Comparison of ENCODE assay signal across 8 mouse cellular contexts in genomic region chr17:25578920-25579319, GRCm38 (mm10). TPM values are rescaled to one million over a fixed set of nuclear protein-coding genes. Genes with fewer than 3 reads are reported as not detected.
DNase-seq lines count a peak whose midpoint lies in the region; ATAC-seq and TF ChIP-seq lines count a peak whose summit lies in the region.

TSS of gene Lmf1 (plus strand) at chr17:25579085.

- peak within 1 kb of the TSS; percentile 91 for H3K4me2 ChIP-seq in hindbrain, embryonic 13.5 days

- peaks cover 50% of the 10 kb centered on the region for H3K4me1 ChIP-seq in hindbrain, embryonic 13.5 days (replicated peaks)

- DNase-seq in Patski (ENCODE audit: low read depth, low spot score), result peak; percentile 41
- peak; percentile 96 to 97 for DNase-seq in cerebellum, postnatal 14 days
- peak; percentile 92 to 94 for DNase-seq in frontal cortex, postnatal 14 days (ENCODE audit: low spot score in 2 of 2)
- DNase-seq in layer of hippocampus, postnatal 36 days, result peak; percentile 94 to 96
- peak; percentile 99 for DNase-seq in lung, postnatal 36 days
- DNase-seq in retina, postnatal 1 day, result peak; percentile 98
- DNase-seq in urinary bladder, adult 18-20 months (ENCODE audit: low spot score in 2 of 2), result peak; percentile 94

- H3K9me3 ChIP-seq in hindbrain, embryonic 13.5 days, result no peaks in the 10 kb centered on the region

- POLR2A ChIA-PET in Patski (lab: Charles Lee), result interaction anchor here (1.2 to 1.9 kb wide), 5 partner anchors 9 to 44 kb away, joined by 3 to 11 read pairs (median 4); partner anchors contain the start of gene Sox8

- no peak for TF ChIP-seq CTCF in Patski (IDR thresholded peaks at IDR 0.05)

- peak within 1 kb of the TSS; percentile 71 for H3K4me3 ChIP-seq in hindbrain, embryonic 13.5 days

- H3K9ac ChIP-seq in hindbrain, embryonic 13.5 days, result peak within 1 kb of the TSS; percentile 81

- H3K27me3 ChIP-seq in Patski, result no peaks in the 10 kb centered on the region
- H3K27me3 ChIP-seq in hindbrain, embryonic 13.5 days, result peaks cover under 1% of the 10 kb centered on the region; the same call in 1 of the 2 replicates

- H3K27ac ChIP-seq in hindbrain, embryonic 13.5 days, result peak within 1 kb of the TSS; percentile 82

- under 1% methylated on average over 31 of the region's 31 CpGs for WGBS in hindbrain, embryonic 13.5 days

- H3K36me3 ChIP-seq in hindbrain, embryonic 13.5 days, result no peaks in the 10 kb centered on the region

- in situ Hi-C loops in Patski (cut with MboI; ENCODE audit: low pct_unique_long_range_greater_than_20kb), result no loop called here

- CTCF ChIA-PET in Patski (lab: Charles Lee), result interaction anchor here (0.9 to 1.4 kb wide), 4 partner anchors 10 to 119 kb away, joined by 3 to 6 read pairs (median 3); no protein-coding TSS in a partner anchor

- peak; percentile 91 for ATAC-seq in Patski
- peak; percentile 95 for ATAC-seq in hindbrain, embryonic 13.5 days (ENCODE audit: low FRiP score)

RNA-seq across cellular contexts. Expression of gene Lmf1, which starts in this region (rescaled TPM):
- polyA plus RNA-seq in Patski (2021), result 40.2 TPM
- polyA plus RNA-seq in hindbrain, embryonic 13.5 days (2015; fragmentation: Nextera tagmentation; extraction: Ambion mirVana), result 22.6 and 24.0 TPM in 2 replicates
- 10 to 100 TPM; 28.3 to 28.8 TPM for total RNA-seq in layer of hippocampus, postnatal 36 days (2021)

Comparison
In these comparisons a context has a peak if more than half of its experiments do, and no peak if none do; other contexts are left out.
1. Peak in every context shown above with its lines: DNase-seq, ATAC-seq, H3K4me3 ChIP-seq and H3K27ac ChIP-seq.
2. DNase-seq: peak in every context shown above with its lines; median percentile 99 in lung, postnatal 36 days; 98 in retina, postnatal 1 day; 96 in cerebellum, postnatal 14 days; 95 in layer of hippocampus, postnatal 36 days; 94 in urinary bladder, adult 18-20 months; 93 in frontal cortex, postnatal 14 days; 41 in Patski.